Mouse (Mus musculus) E14TG2a.4 (cell line): ENCODE measurements around the gene Ift74.

Source experiments
- CTCF ChIP-seq: conservative IDR thresholded peaks from 2 replicates; pipeline ENCODE4 v1.5.1; 2014; ENCODE audit warnings: low read length
- POU5F1 ChIP-seq: IDR thresholded peaks from 2 replicates; pipeline ENCODE4 v1.6.1; 2014; ENCODE audit warnings: low read length, borderline replicate concordance

- TF ChIP-seq POU5F1 (no peak), CTCF (no peak)
Observed at GRCm38 (mm10) chr4:94610339-94610738, 4.0 kb upstream of the Ift74 start.
